Mouse (Mus musculus): ENCODE data around the gene Dlst.

Dlst gene

DNA sequence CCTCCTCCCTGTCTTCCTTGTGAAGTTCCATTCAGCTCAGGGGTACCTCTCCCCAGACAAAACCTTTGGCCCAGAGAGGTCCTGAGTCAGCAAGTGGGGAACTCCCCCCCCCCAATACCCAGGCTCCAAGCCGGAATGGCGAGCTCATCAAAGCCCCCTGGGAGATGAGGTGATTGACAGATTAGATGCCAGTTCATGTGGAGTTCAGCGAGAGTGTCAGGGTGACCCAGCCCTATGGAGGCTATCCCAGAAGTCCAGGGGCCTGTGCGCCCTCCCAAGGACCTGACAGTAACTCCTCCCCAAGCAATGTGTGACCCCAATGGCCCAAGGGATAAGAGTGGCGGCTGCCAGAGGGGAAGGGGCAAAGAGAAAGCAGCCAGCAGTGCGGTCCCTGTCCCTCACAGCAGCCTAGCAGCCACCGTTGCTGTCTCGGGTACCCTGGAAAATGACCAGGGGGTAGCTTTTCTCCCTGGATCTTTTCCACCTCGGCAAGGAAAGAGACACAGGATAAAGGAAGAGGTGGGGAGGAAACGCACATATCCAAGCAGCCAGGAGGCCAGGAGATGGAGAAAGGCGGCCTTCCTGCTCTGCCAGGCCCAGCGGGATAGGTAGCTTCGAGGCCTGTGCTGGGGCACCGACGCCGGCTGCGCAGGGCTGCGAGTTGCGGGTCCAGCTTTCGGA, 39.8 kb downstream of the Dlst start:
- no peak for DNase-seq (ENCODE audit: low read depth, low spot score)

DNA sequence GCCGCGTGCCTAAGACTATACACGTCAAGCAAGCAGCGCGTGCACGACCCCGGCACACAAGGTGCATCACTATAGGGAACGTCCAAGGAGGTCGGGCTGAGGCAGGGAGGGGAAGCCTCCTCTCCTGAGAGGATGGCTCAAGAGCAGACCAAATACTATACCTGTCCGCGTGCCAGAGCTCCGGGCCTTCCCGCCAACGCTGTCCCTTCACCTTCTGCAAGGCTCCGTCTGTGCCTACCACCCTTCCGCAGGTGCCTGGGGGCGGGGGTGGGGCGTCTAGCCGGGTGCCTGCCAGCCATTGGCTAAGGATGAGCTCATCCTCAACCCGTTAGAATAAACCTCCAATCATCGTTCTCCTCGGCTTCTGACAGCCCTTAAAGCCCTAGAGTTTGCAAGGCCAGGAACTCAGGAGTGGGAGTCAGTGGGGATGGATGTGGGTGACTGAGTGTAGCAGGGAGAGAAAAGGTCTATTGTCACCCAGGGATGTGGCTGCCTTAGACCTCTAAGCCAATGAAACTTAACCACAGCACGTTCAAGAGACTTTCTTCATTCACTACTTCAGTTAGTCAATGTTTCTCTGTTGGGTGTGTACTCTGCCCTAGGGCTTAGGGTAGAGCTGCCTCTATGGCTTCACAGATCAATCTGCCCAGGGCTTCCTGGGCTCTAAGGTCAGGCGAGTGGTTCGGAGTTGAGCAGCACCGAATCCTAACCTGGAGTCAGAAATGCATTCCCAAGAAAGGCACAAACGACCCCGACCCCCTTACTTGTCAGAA, 40.6 kb downstream of the Dlst start, which contains the start of gene Rps6kl1:
Rps6kl1 (minus strand) TSS at position 263 of the 773 bp plus-strand sequence.
- peak; percentile 20 for DNase-seq (ENCODE audit: low read depth, low spot score)

DNA sequence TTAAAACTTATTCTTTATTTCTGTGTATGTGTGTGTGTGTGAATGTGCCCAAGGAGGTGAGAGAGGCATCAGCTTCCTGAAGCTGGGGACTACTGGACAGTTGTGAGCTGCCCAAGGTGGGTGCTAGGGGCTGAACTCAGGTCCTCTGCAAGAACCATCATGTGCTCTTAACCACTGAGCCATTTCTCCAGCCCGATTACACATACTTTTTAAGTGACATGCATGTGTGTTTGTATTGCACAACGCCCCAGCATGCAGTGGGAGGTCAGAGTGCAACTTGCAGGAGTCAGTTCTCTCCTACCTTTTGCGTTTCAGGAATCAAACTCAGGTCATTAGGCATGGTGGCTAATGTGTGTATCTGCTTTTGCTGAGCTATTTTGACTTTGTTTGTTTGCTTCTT, 42.4 kb downstream of the Dlst start:
- DNase-seq (ENCODE audit: low read depth, low spot score), result no peak

DNA sequence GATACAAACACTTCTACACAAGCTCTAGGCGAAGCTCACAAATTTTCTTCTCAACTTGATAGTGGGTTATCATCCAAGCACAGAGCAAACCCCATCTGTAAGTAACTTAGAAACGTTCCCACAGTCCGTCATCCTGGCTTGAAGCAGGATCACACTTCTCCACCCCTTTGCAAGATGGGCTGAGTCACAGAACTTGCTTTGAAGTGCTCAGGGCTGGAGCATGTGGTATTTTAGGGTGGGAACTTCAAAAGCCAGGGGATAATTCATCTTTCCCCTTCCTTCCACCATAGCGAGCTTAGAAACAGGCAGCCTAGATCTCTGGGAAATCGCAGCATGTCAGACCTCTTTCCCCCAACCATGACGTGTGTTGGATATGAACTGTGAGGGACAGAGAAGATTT, 45.7 kb downstream of the Dlst start:
- peak; percentile 16 for DNase-seq (ENCODE audit: low read depth, low spot score)

- no peak for DNase-seq (ENCODE audit: low read depth, low spot score)
Measured at GRCm38 (mm10) chr12:85157797-85158460, 47.3 kb downstream of the Dlst start.

DNA sequence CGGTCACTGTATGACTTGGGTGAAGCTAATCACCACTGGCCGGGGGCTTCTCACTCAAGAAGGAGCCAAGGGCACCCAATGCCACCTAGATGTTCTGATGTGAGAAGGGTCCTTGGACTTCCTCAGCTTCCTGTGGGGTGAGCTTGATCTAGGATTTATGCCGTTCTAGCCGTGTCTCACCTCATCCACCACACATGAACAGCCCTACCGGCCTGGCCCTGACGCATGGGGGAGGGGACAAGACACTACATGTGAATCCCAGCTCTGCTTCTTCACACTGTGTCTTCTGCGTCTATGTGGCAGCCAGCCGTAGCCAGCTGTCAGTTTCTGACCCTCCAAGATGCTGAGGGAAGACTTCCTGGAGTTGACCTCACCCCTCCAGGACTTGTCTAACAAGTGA, 48.2 kb downstream of the Dlst start:
- DNase-seq (ENCODE audit: low read depth, low spot score), result no peak

DNA sequence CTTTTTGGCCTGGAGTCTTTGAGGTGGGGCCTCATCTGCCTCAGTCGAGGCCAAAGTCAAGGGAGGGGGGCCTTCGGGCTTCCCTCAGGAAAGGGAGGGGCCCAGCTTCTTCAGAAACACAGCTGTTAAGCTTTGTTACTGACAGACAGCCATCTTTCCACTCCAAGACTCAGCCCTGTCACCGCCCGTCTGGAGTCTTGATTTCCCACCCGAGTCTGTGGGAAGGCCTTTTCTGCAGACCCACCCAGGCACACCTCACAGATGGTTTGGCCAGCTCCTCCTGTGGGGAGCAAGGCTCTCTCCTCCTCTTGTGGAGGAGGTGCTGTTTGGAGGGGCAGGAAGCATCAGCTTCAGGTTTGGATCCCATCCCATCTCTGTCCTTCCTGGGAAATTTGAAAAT, 49.0 kb downstream of the Dlst start:
- DNase-seq (ENCODE audit: low read depth, low spot score), result no peak

DNA sequence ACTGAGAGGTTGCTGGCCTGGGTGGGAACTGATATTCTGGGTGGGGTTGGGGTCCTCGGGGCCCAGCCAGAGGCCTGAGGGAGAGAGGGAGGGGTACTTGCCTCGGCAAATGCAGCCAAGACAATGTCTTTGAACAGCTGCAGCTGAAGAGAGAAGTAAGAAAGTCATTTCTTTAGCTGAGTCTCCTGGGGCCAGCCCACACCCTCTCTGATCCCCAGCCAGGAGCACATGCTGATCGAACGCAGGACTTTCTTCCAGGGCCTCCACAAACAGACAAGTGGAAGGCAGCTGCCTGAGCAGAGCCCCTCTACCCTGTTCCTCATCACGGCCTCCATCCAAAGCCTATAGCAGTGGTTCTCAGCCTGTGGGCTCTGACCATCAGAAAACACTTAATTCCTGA, 54.4 kb downstream of the Dlst start:
- DNase-seq (ENCODE audit: low read depth, low spot score), result no peak

- no peak for DNase-seq (ENCODE audit: low read depth, low spot score)
Measured at GRCm38 (mm10) chr12:85166631-85167030, 56.0 kb downstream of the Dlst start.

- DNase-seq (ENCODE audit: low read depth, low spot score), result peak; percentile 71
Measured at GRCm38 (mm10) chr12:85169117-85169858, 58.7 kb downstream of the Dlst start.

DNA sequence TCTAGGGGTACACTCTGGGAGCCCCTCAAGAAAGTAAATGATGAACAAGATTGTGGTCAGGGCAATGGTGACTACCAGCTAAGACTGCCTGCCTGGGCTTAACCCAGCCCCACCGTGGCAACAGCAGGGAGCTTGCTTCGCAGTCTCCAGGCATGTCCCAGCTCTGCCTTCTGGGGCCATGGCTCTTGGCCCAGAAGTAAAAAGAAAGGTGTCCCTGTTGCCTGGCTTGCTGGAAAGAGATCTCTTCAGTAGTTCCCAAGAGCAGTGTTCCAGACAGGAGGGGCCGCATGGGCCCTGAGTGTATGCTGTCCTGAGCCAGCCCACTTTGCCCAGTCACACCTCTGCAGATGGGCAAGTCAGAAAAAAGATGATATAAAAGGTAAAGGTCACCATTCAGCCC, 59.2 kb downstream of the Dlst start:
- DNase-seq (ENCODE audit: low read depth, low spot score), result no peak

DNA sequence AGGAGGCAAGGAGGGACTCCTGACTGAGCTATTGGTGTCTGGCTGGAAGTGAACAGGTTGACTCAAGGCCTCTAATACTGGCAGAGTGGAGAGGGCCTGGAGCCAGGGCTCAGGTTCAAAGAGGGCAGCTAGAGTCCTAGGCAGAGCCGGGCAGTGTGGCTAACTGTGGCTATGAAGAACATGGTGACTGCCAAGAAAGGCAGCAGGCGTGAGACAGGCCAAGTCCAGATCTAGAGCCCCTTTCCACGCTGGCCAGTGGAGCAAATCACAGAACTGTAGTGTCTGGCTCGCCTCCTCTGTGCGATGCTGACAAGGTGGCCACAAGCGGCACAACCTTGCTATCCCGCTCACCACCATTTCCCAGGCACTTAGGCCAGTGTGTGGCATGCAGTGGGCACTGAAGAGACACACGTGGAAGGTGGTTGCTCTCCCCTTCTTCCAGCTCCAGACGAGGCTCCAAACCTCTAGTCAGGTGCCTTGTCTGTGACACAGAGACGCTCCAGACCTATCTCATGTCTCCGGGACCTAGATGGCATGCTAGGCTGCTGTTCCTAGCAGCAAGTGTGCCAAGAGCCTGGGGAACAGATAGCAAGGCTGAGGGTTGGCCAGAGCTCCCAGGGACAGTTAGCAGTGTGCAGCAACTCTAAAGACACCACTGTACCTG, 59.8 kb downstream of the Dlst start:
- no peak for DNase-seq (ENCODE audit: low read depth, low spot score)

- no peak for DNase-seq (ENCODE audit: low read depth, low spot score)
Measured at GRCm38 (mm10) chr12:85170948-85171307, 60.3 kb downstream of the Dlst start.

- no peak for DNase-seq (ENCODE audit: low read depth, low spot score)
Measured at GRCm38 (mm10) chr12:85174016-85174415, 63.4 kb downstream of the Dlst start.

GRCm38 (mm10) chr12:85175087-85175675, 64.5 kb downstream of the Dlst start:
- DNase-seq (ENCODE audit: low read depth, low spot score), result no peak

DNA sequence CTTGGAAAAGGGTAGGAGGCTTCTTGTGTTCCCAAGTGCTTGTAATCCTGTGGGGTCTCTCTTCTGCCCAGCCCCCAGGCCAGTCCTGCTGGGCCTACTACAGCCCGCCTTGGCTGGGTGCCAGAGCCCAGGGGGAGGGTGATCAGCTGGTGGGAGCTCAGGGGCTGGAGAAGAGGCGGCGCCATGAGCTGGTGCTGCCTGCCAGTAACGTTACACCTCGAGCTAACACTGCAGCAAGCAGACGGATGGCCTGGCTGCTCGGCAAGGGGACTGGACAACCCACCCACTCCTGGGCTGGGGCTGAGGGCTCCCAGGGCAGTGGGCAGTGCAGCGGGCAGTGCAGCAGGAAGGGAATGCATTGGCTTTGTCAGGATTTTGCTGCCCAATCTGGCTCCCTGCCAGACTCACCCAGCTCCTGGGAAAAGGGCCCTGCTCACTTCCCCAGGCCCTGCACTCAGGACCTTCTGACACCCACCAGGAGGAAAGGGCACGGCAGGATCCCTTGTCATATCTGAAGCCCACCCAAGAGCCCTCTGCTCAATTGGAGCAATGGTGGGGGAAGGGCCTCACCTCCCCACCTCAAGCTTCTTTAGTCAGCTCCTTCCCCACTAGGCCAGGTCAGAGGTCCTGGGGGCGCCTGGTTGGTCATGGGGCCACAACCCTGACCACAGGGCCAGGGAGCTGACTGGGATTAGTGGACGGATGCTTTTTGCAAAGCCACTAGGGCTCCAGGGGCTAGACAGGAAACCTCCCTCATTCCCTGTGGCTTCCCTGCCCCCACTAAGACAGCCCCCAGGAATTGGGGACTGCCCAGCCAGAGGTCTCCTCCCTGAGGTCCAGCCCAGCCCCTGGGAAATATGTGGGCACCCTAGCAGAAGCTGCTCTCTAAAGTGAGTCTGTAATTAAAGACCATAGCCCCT, 65.6 kb downstream of the Dlst start:
- DNase-seq (ENCODE audit: low read depth, low spot score), result peak; percentile 81

DNA sequence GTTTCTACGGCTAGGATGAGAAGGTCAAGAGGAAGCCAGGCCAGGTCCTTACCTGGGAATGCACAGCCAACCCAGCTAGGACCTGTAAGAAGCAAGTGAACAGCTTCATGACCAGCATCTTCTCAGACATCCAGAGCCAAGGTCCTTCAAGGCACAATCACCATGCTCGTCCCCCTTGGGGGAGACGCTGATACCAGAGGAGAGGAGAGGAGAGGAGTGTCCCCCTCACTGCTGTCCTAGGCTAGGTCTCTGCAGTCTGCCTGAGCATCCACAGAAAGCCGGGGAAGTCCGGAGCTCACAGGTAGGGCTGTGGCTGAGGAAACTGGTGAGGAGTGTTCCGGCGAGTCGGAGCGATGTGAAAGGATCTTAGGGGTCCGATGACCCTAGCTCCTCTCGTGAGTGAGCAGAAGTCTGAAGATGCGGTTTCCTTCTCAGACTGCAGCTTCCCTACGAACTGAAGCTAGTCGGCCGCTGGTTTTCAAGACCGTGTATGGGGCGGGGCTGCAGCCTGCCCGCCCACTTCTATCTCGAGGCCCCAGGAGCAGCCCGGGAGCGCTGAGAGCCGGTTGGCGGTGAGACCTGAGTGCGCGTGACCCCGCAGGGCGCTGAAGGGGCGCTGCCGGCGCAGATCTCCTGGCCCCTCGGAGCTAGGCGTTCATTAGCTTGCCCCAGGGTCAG, 66.4 kb downstream of the Dlst start:
- no peak for DNase-seq (ENCODE audit: low read depth, low spot score)

DNA sequence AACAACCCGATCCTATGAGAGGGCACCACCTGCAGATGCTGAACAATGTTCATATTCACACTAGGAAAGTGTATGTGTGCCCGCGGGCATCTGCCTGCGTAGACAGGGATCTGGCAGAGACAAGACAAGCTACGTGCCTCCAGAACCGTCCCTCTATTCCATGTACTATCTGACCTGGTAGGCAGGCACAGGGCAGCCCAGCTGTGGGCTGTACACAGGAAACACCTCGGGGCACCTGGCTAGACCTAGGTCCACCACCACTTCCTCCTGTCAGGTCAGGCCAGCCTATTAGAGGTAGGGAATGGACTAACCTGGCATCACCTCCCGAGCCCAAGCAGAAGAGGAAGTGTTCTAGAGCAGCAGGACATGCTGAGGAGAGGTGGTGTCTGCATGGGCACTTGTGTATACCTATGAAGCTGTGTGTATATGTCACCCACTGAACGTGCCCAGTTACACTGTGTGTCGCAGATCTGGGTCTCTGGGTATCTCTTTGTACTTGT, 67.2 kb downstream of the Dlst start, which contains the start of gene Pgf:
Pgf (minus strand) TSS at position 51 of the 500 bp plus-strand sequence.
- no peak for DNase-seq (ENCODE audit: low read depth, low spot score)

DNA sequence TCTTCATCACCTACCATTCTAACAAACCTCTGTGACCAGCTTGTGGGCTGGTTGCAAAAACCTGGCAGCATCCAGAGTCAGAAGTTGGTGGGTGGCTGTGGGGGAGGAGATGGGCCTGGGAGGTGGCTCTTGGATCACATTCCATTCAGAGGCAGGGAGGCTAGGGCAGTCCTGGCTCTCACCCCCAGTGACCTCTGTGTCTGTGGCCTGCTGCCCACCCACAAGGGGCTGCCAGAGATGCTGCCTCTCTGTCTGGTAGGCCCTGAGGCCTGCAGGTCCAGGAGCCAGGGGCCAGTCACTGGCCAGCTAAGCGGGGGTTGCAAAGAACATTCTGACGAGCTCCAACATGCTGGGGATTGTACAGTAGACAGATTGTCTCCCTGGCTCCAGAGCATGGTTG, 67.7 kb downstream of the Dlst start:
- no peak for DNase-seq (ENCODE audit: low read depth, low spot score)

Measured in forelimb bud, embryonic 11.5 days (tissue).